14 mouse cellular contexts compared by ENCODE assay signal in the genomic region with DNA sequence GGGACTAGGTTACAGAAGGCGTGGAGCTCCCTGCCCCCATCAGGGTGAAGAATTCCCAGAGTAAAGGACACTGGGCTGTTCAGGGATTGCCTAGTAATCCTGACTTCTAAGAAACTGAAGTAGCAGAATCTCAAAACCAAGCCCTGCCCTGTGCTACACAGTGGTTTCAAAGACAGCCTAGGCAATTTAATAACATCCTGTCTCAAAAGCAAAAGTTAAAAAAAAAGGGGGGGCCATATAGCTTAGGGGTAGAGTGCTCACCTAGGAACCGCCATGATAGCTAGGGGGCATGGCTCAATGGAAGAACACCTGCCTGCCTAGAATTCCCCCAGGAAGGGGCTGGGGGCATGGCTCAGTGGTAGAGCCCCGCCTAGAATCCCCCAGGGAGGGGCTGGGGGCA. TPM values are rescaled to one million over a fixed set of nuclear protein-coding genes. Genes with fewer than 3 reads are reported as not detected.
"Had no signal": no experiment of that assay in that cellular context is flagged by ENCODE, and none has a peak within 500 bp of the region (broad histone marks: within the 10 kb centered on the region; RNA-seq: fewer than 3 reads in every experiment).

No protein-coding gene starts in this region.

- H3K27me3 ChIP-seq: liver, embryonic 13.5 days had no signal

- H3K36me3 ChIP-seq: liver, embryonic 13.5 days; midbrain, embryonic 12.5 days had no signal

- DNase-seq: kidney, postnatal 36 days; layer of hippocampus, adult 9-11 months; liver; liver, embryonic 13.5 days; liver, postnatal 0 days; right cerebral cortex, postnatal 14 days; thymus, postnatal 25 days had no signal

- H3K4me1 ChIP-seq: limb, embryonic 12.5 days; midbrain, embryonic 12.5 days had no signal

- H3K27ac ChIP-seq: kidney, postnatal 0 days; limb, embryonic 12.5 days; liver, embryonic 13.5 days; midbrain, embryonic 12.5 days; stomach, postnatal 0 days had no signal

- H3K4me2 ChIP-seq: limb, embryonic 12.5 days; liver, embryonic 13.5 days; midbrain, embryonic 12.5 days had no signal

- H3K9me3 ChIP-seq: limb, embryonic 12.5 days; liver, embryonic 13.5 days; midbrain, embryonic 12.5 days had no signal

- ATAC-seq: liver, postnatal 0 days; midbrain, embryonic 16.5 days had no signal

- H3K4me3 ChIP-seq: limb, embryonic 12.5 days; liver, embryonic 13.5 days; midbrain, embryonic 12.5 days had no signal

- H3K9ac ChIP-seq: limb, embryonic 12.5 days; liver, embryonic 13.5 days; liver, postnatal 0 days; midbrain, embryonic 12.5 days had no signal

RNA-seq across cellular contexts. Expression of a gene that starts 7.7 kb away (rescaled TPM):
- polyA plus RNA-seq: midbrain, embryonic 16.5 days; neural tube, embryonic 14.5 days had no signal

RNA-seq across cellular contexts. Expression of a gene that starts 23.7 kb away (rescaled TPM):
- polyA plus RNA-seq: midbrain, embryonic 16.5 days had no signal

RNA-seq across cellular contexts. Expression of a gene that starts 32.5 kb away (rescaled TPM):
- polyA plus RNA-seq: kidney, postnatal 0 days; limb, embryonic 12.5 days; liver, embryonic 13.5 days; liver, postnatal 0 days; lung, embryonic 16.5 days; midbrain, embryonic 12.5 days; midbrain, embryonic 16.5 days; neural tube, embryonic 14.5 days; stomach, postnatal 0 days had no signal
